Mouse (Mus musculus) forebrain, embryonic 14.5 days (tissue): ENCODE data around the gene Sirpa. TPM values are rescaled to one million over a fixed set of nuclear protein-coding genes. Genes with fewer than 3 reads are reported as not detected.

Experiments
- ATAC-seq: fragments of 200-750 bp; cut with Nextera tagmentation; 2 replicates; pipeline ENCODE4 v1.8.0; 2017; ENCODE audit warnings: mild to moderate bottlenecking, moderate library complexity
- DNase-seq: peaks from one replicate; pipeline ENCODE4 v3.0.0-alpha.2; 2015; ENCODE audit warnings: low spot score
- H3K27ac ChIP-seq: fragments of 300-500 bp; sonication (generic); 2 replicates; pipeline ENCODE4 v1.5.1; 2014; ENCODE audit warnings: low read depth, mild to moderate bottlenecking, control low read depth, low read length, moderate library complexity
- H3K27me3 ChIP-seq: fragments of 300-500 bp; sonication (generic); replicated peaks from 2 replicates; pipeline ENCODE4 v1.6.1; 2014; ENCODE audit warnings: low read length, control low read depth, mixed read lengths; ENCODE audit not compliant: control insufficient read depth, insufficient read depth
- H3K36me3 ChIP-seq: fragments of 300-500 bp; sonication (generic); 2 replicates; pipeline ENCODE4 v1.6.1; 2014; ENCODE audit warnings: low read length, control low read depth; ENCODE audit not compliant: control insufficient read depth, insufficient read depth
- H3K4me1 ChIP-seq: fragments of 300-500 bp; sonication (generic); 2 replicates; pipeline ENCODE4 v1.6.1; 2014; ENCODE audit warnings: antibody characterized with exemption, low read length, control low read depth; ENCODE audit not compliant: control insufficient read depth, insufficient read depth
- H3K4me2 ChIP-seq: fragments of 300-500 bp; sonication (generic); 2 replicates; pipeline ENCODE4 v1.6.1; 2014; ENCODE audit warnings: mild to moderate bottlenecking, control low read depth, low read length
- H3K4me3 ChIP-seq: fragments of 300-500 bp; sonication (generic); 2 replicates; pipeline ENCODE4 v1.5.1; 2014; ENCODE audit warnings: low read depth, low read length, control low read depth
- H3K9ac ChIP-seq: fragments of 300-500 bp; sonication (generic); 2 replicates; pipeline ENCODE4 v1.6.1; 2014; ENCODE audit warnings: mild to moderate bottlenecking, low read length, control low read depth, moderate library complexity
- H3K9me3 ChIP-seq: fragments of 300-500 bp; sonication (generic); replicated peaks from 2 replicates; pipeline ENCODE4 v1.6.1; 2016; ENCODE audit warnings: low read length, control low read depth, mixed read lengths; ENCODE audit not compliant: control insufficient read depth
- WGBS: fragments of 180-500 bp; shearing (Covaris S2); extraction: QIAGEN DNeasy Blood & Tissue Kit; methylation state at CpG from one replicate; pipeline ENCODE4 v1.1.7; 2014; 5-methylcytosine and 5-hydroxymethylcytosine counted together
- polyA plus RNA-seq: library from polyadenylated mRNA; unstranded; fragments of >200 nt; fragmentation: Nextera tagmentation; extraction: Ambion mirVana; gene quantifications from 2 replicates; pipeline ENCODE4 v1.2.1, GENCODE M21; 2014

Sirpa gene
- polyA plus RNA-seq, 1 experiment from 2014 or later, result 24.8 TPM

DNA sequence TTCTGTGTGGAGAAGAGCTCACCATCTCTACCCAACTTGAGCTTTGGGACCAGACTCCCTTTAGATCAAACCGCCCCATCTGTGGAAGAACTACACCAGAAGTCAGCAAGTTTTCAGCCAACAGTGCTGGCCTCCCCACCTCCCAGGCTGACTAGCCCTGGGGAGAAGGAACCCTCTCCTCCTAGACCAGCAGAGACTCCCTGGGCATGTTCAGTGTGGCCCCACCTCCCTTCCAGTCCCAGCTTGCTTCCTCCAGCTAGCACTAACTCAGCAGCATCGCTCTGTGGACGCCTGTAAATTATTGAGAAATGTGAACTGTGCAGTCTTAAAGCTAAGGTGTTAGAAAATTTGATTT, 37.9 kb downstream of the Sirpa start:
- Histone ChIP-seq H3K9me3 (no peaks in the 10 kb centered on the region), H3K4me3 (no peak overlapping the region), H3K9ac (no peak overlapping the region), H3K27me3 (no peaks in the 10 kb centered on the region), H3K36me3 (peaks cover 12% of the 10 kb centered on the region), H3K4me2 (no peak overlapping the region), H3K4me1 (no peaks in the 10 kb centered on the region), H3K27ac (no peak overlapping the region)
- 93% methylated on average over 3 of the region's 3 CpGs for WGBS
- DNase-seq (no peak), ATAC-seq (no peak)

DNA sequence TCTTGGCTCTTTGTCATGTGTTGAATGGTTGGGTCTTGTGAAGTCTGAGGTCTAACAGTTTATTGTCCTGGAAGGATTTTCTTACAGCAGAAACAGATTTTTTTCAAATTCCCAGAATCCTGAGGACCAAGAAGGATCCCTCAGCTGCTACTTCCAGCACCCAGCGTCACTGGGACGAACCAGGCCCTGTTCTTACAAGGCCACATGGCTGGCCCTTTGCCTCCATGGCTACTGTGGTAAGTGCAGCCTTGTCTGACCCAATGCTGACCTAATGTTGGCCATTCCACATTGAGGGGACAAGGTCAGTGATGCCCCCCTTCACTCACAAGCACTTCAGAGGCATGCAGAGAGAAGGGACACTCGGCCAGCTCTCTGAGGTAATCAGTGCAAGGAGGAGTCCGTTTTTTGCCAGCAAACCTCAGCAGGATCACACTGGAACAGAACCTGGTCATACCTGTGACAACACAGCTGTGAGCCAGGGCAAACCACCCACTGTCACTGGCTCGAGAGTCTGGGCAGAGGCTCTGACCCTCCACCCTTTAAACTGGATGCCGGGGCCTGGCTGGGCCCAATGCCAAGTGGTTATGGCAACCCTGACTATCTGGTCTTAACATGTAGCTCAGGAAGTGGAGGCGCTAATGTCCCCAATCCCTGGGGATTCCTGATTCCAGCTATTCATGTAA, 38.5 kb downstream of the Sirpa start:
- Histone ChIP-seq H3K27me3 (no peaks in the 10 kb centered on the region), H3K27ac (no peak overlapping the region), H3K4me3 (no peak overlapping the region), H3K9ac (no peak overlapping the region), H3K36me3 (peaks cover 12% of the 10 kb centered on the region), H3K4me1 (no peaks in the 10 kb centered on the region), H3K4me2 (no peak overlapping the region), H3K9me3 (no peaks in the 10 kb centered on the region)
- WGBS, result 87% methylated on average over 7 of the region's 7 CpGs
- ATAC-seq, result no peak
- no peak for DNase-seq

DNA sequence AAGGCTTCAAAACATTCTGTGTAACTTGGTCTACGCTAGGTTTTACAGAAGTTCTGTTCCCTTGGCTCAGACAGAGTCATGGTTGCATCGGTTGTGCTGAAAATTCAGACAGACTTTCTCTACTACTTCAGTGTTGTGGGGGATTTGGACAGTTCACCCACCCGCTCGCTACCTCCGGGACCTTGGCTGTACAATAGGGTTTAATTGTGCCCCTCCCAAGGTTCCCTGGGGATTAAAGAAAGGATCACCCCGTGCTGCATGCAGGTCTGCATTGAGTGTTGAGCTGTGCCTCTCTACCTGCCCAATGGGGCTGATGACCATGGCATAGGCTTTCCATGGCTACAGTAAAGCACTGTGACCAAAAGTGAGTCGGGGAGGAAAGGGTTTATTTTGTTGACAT, 39.7 kb downstream of the Sirpa start:
- ATAC-seq (no peak), DNase-seq (no peak)
- Histone ChIP-seq H3K36me3 (peaks cover 12% of the 10 kb centered on the region), H3K4me1 (no peaks in the 10 kb centered on the region), H3K9me3 (no peaks in the 10 kb centered on the region), H3K27ac (no peak overlapping the region), H3K9ac (no peak overlapping the region), H3K4me3 (no peak overlapping the region), H3K4me2 (no peak overlapping the region), H3K27me3 (no peaks in the 10 kb centered on the region)
- 86% methylated on average over 7 of the region's 7 CpGs for WGBS

- WGBS, result 79% methylated on average over 9 of the region's 9 CpGs
- DNase-seq, result no peak
- no peaks in the 10 kb centered on the region for H3K27me3 ChIP-seq
- no peaks in the 10 kb centered on the region for H3K4me1 ChIP-seq
- H3K9ac ChIP-seq, result no peak overlapping the region
- H3K36me3 ChIP-seq, result peaks cover 11% of the 10 kb centered on the region
- ATAC-seq, result no peak
- H3K27ac ChIP-seq, result no peak overlapping the region
- H3K9me3 ChIP-seq, result no peaks in the 10 kb centered on the region
- H3K4me2 ChIP-seq, result no peak overlapping the region
- H3K4me3 ChIP-seq, result no peak overlapping the region
Measured at GRCm38 (mm10) chr2:129633077-129633732, 40.6 kb downstream of the Sirpa start.

GRCm38 (mm10) chr2:129633982-129634381, 41.3 kb downstream of the Sirpa start:
- no peak overlapping the region for H3K4me2 ChIP-seq
- ATAC-seq, result no peak
- H3K27me3 ChIP-seq, result no peaks in the 10 kb centered on the region
- H3K36me3 ChIP-seq, result peaks cover 9% of the 10 kb centered on the region
- no peaks in the 10 kb centered on the region for H3K9me3 ChIP-seq
- no peak overlapping the region for H3K27ac ChIP-seq
- no peak for DNase-seq
- no peak overlapping the region for H3K4me3 ChIP-seq
- no peak overlapping the region for H3K9ac ChIP-seq
- 93% methylated on average over 3 of the region's 3 CpGs for WGBS
- no peaks in the 10 kb centered on the region for H3K4me1 ChIP-seq

- Histone ChIP-seq H3K27me3 (no peaks in the 10 kb centered on the region), H3K4me2 (no peak overlapping the region), H3K9ac (no peak overlapping the region), H3K36me3 (no peaks in the 10 kb centered on the region), H3K9me3 (no peaks in the 10 kb centered on the region), H3K4me1 (0 out of 2 replicates have a peak, but pooled peaks cover 4% of the 10 kb centered on the region), H3K4me3 (no peak overlapping the region), H3K27ac (no peak overlapping the region)
- no peak for DNase-seq
- ATAC-seq, result no peak
- 79% methylated on average over 4 of the region's 4 CpGs for WGBS
Measured at GRCm38 (mm10) chr2:129652616-129653015, 60.0 kb downstream of the Sirpa start.

DNA sequence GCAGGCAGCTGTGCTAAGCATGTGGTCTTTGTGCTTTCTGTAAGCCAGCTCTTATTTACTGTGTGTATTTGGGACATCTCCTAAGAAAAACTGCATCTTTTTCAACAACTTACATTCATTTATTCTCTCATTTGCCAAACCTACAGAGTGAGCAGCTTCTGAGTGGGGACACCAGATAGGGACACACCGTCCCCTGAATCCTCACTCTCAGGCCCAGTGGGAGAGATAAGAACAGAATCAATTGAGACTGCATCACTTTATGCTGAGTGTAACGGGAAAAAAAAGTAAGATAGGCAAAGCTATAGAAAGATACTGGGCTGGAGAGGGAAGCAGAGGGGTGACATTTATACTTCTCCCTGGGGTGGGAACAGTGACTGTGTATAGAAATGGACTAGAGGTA, 61.0 kb downstream of the Sirpa start:
- no peak for ATAC-seq
- Histone ChIP-seq H3K4me1 (0 out of 2 replicates have a peak, but pooled peaks cover 4% of the 10 kb centered on the region), H3K4me3 (no peak overlapping the region), H3K27ac (no peak overlapping the region), H3K9ac (no peak overlapping the region), H3K9me3 (no peaks in the 10 kb centered on the region), H3K27me3 (no peaks in the 10 kb centered on the region), H3K36me3 (no peaks in the 10 kb centered on the region), H3K4me2 (no peak overlapping the region)
- DNase-seq, result no peak
- 83% methylated on average over 2 of the region's 2 CpGs for WGBS

DNA sequence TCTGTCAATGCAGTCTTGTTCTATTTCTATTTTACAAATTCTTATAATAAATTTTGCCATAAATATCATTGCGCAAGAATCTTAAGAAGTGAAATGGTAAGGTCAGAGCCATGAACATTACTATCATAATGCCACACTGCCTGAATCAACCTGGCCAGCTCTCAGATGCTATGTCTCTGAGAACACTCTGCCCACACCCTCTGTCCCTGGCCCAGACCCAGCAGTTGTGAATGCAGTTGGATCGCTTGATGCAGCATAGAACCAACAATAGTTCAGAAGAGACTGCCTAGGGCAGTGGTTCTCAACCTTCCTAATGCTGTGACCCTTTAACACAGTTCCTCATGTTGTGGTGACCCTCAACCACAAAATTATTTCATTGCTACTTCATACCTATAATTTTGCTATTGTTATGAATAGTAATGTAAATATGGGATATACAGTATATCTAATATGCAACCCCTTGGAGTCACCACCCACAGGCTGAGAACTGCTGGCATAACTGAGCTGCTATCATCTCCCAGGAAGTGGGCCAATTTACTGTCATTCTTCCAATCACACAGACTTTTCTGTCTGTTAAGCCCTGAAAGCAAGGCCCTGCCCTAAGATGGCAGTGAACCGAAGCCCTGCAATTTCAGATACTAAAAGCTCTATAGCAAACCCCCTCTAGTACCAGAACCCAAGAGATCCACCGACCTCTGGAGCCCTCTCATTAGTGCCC, 61.8 kb downstream of the Sirpa start:
- Histone ChIP-seq H3K4me3 (no peak overlapping the region), H3K4me1 (no peaks in the 10 kb centered on the region), H3K9me3 (no peaks in the 10 kb centered on the region), H3K4me2 (no peak overlapping the region), H3K27ac (no peak overlapping the region), H3K9ac (no peak overlapping the region), H3K36me3 (no peaks in the 10 kb centered on the region), H3K27me3 (no peaks in the 10 kb centered on the region)
- 81% methylated on average over 4 of the region's 4 CpGs for WGBS
- ATAC-seq (no peak), DNase-seq (peak; percentile 39)

DNA sequence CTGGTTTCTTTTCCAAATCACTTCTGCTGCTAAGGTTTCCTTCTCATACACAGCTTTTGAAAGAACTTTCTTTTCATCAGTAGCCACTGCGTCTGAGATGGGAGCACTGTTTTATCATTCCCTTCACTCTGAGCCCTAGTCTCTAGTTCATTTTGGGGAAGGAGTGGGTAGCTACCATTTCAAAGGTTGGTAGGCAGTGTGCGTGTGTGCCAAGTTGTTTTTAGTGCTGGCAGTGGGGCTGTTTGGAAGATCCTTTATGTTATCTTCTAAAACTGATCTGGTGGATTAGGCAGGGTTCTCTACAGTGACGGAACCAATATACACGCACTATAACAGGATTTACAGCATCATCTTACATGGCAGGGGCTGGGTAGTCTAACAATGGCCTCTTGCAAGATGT, 62.4 kb downstream of the Sirpa start:
- Histone ChIP-seq H3K36me3 (no peaks in the 10 kb centered on the region), H3K9me3 (no peaks in the 10 kb centered on the region), H3K27ac (no peak overlapping the region), H3K4me3 (no peak overlapping the region), H3K4me1 (no peaks in the 10 kb centered on the region), H3K9ac (no peak overlapping the region), H3K27me3 (no peaks in the 10 kb centered on the region), H3K4me2 (no peak overlapping the region)
- ATAC-seq (no peak), DNase-seq (no peak)
- WGBS, result 87% methylated on average over 4 of the region's 4 CpGs
